Mouse (Mus musculus) left cerebral cortex, postnatal 14 days (tissue): ENCODE data around the gene Hmox2. TPM values are rescaled to one million over a fixed set of nuclear protein-coding genes. Genes with fewer than 3 reads are reported as not detected.
A peak's percentile ranks its signal among the peaks of the same experiment; 100 is the strongest.

ENCODE experiments used
- DNase-seq, 2 experiments: peaks; one replicate each; pipeline ENCODE4 v3.0.0; 2021 to 2022; ENCODE audit warnings: low spot score in 2 of 2, mixed read lengths in 1 of 2
- intact Hi-C: fragments of 180-260 bp; cut with DNase I; formaldehyde crosslinking; loops from one replicate; pipeline ENCODE4 v1.15.1; 2025
- total RNA-seq, 2 experiments: library from RNA; stranded (reverse); gene quantifications; 2 replicates each; pipeline ENCODE4 v1.2.3; 2021

Gene Hmox2
- total RNA-seq, 2 experiments from 2014 or later: 73.2 to 76.1 TPM

- DNase-seq: no peak
- intact Hi-C loops: no loop called here
Measured at GRCm38 (mm10) chr16:4773289-4773970, 47.3 kb downstream of the Hmox2 start.

- no peak for DNase-seq
- intact Hi-C loops: no loop called here
Measured at GRCm38 (mm10) chr16:4777171-4777904, 51.2 kb downstream of the Hmox2 start.

GRCm38 (mm10) chr16:4777905-4778609 lies 51.9 kb downstream of the Hmox2 start:
- intact Hi-C loops: no loop called here
- DNase-seq: no peak

- intact Hi-C loops: no loop called here
- DNase-seq: no peak
Measured at GRCm38 (mm10) chr16:4778940-4779339, 52.8 kb downstream of the Hmox2 start.

- peak; percentile 71 to 81 for DNase-seq
- intact Hi-C loops: no loop called here
Measured at GRCm38 (mm10) chr16:4781524-4782196, 55.5 kb downstream of the Hmox2 start.

GRCm38 (mm10) chr16:4782515-4782914 lies 56.4 kb downstream of the Hmox2 start:
- DNase-seq: no peak
- intact Hi-C loops: no loop called here

GRCm38 (mm10) chr16:4785706-4786105 lies 59.5 kb downstream of the Hmox2 start:
- DNase-seq: peak in 1 of 2 experiments; percentile 6
- intact Hi-C loops: no loop called here

- DNase-seq: no peak
- intact Hi-C loops: no loop called here
Measured at GRCm38 (mm10) chr16:4788176-4788575, 62.0 kb downstream of the Hmox2 start.

- intact Hi-C loops: no loop called here
- DNase-seq: no peak
Measured at GRCm38 (mm10) chr16:4789311-4789768, 63.2 kb downstream of the Hmox2 start.

GRCm38 (mm10) chr16:4789810-4790559 lies 63.8 kb downstream of the Hmox2 start, which contains the start of gene Cdip1:
Cdip1 (minus strand) TSS chr16:4790292.
- intact Hi-C loops: no loop called here
- DNase-seq: peak; percentile 96 to 97

GRCm38 (mm10) chr16:4791332-4791731 lies 65.2 kb downstream of the Hmox2 start:
- DNase-seq: no peak
- intact Hi-C loops: no loop called here

GRCm38 (mm10) chr16:4796631-4797030 lies 70.5 kb downstream of the Hmox2 start:
- intact Hi-C loops: no loop called here
- DNase-seq: no peak

Other genes with a start within 250 kb of the Hmox2 start
- 10 to 100 TPM; 14.2 to 18.8 TPM for gene Srl, start 184.5 kb upstream of the Hmox2 start, total RNA-seq
- 1 to 10 TPM; 2.8 to 3.1 TPM for gene Tfap4, start 166.5 kb upstream of the Hmox2 start, total RNA-seq
- gene Glis2, start 131.6 kb upstream of the Hmox2 start, total RNA-seq: 10 to 100 TPM; 16.3 to 18.0 TPM
- 10 to 100 TPM; 81.6 to 82.8 TPM for gene Pam16, start 101.4 kb upstream of the Hmox2 start, total RNA-seq
- gene Vasn, start 86.4 kb upstream of the Hmox2 start, total RNA-seq: 10 to 100 TPM in 1 of 2 experiments, 1 to 10 TPM in 1; 8.3 to 10.9 TPM
- 10 to 100 TPM; 63.6 to 65.9 TPM for gene Dnaja3, start 86.4 kb upstream of the Hmox2 start, total RNA-seq
- 10 to 100 TPM; 81.1 to 93.9 TPM for gene Coro7, start 46.6 kb upstream of the Hmox2 start, total RNA-seq
- 1 to 10 TPM; 8.3 to 10.0 TPM for gene Nmral1, start 7.0 kb upstream of the Hmox2 start, total RNA-seq
- gene Cdip1, start 63.9 kb downstream of the Hmox2 start, total RNA-seq: 100 to 1,000 TPM; 162 to 163 TPM
- not detected for gene 4930562C15Rik, start 109.1 kb downstream of the Hmox2 start, total RNA-seq
- 10 to 100 TPM; 81.6 to 86.7 TPM for gene Ubald1, start 154.0 kb downstream of the Hmox2 start, total RNA-seq
- 100 to 1,000 TPM; 198 to 203 TPM for gene Mgrn1, start 159.9 kb downstream of the Hmox2 start, total RNA-seq
- 10 to 100 TPM; 66.7 to 70.3 TPM for gene Nudt16l1, start 212.4 kb downstream of the Hmox2 start, total RNA-seq
- 10 to 100 TPM; 50.1 TPM for gene Anks3, start 237.8 kb downstream of the Hmox2 start, total RNA-seq